Mouse (Mus musculus) neural tube, embryonic 15.5 days (tissue): ENCODE measurements around the gene Zfp69. TPM values are rescaled to one million over a fixed set of nuclear protein-coding genes. Genes with fewer than 3 reads are reported as not detected.

Experiments used
- ATAC-seq: fragments of 200-750 bp; cut with Nextera tagmentation; 2 replicates; pipeline ENCODE4 v1.8.0; 2017; ENCODE audit warnings: mild to moderate bottlenecking, moderate TSS enrichment, moderate library complexity; ENCODE audit not compliant: low FRiP score
- H3K27ac ChIP-seq: fragments of 300-500 bp; sonication (generic); replicated peaks from 2 replicates; pipeline ENCODE4 v1.5.1; 2015; ENCODE audit warnings: mild to moderate bottlenecking, inconsistent platforms
- H3K27me3 ChIP-seq: fragments of 300-500 bp; sonication (generic); replicated peaks from 2 replicates; pipeline ENCODE4 v1.6.1; 2015; ENCODE audit warnings: inconsistent platforms
- H3K36me3 ChIP-seq: fragments of 300-500 bp; sonication (generic); 2 replicates; pipeline ENCODE4 v1.6.1; 2015; ENCODE audit warnings: inconsistent platforms
- H3K4me1 ChIP-seq: fragments of 300-500 bp; sonication (generic); 2 replicates; pipeline ENCODE4 v1.6.1; 2015; ENCODE audit warnings: inconsistent platforms
- H3K4me2 ChIP-seq: fragments of 300-500 bp; sonication (generic); 2 replicates; pipeline ENCODE4 v1.6.1; 2015; ENCODE audit warnings: inconsistent platforms, mild to moderate bottlenecking, moderate library complexity
- H3K4me3 ChIP-seq: fragments of 300-500 bp; sonication (generic); replicated peaks from 2 replicates; pipeline ENCODE4 v1.5.1; 2015; ENCODE audit warnings: mild to moderate bottlenecking, inconsistent platforms
- H3K9ac ChIP-seq: fragments of 300-500 bp; sonication (generic); replicated peaks from 2 replicates; pipeline ENCODE4 v1.6.1; 2015; ENCODE audit warnings: mild to moderate bottlenecking, inconsistent platforms
- H3K9me3 ChIP-seq: fragments of 300-500 bp; sonication (generic); replicated peaks from 2 replicates; pipeline ENCODE4 v1.6.1; 2016; ENCODE audit warnings: inconsistent platforms
- WGBS: fragments of 180-500 bp; shearing (Covaris S2); methylation state at CpG from one replicate; pipeline ENCODE4 v1.1.7; 2015; ENCODE audit warnings: mixed read lengths; 5-methylcytosine and 5-hydroxymethylcytosine counted together
- polyA plus RNA-seq: library from polyadenylated mRNA; unstranded; fragments of >200 nt; fragmentation: Nextera tagmentation; extraction: Ambion mirVana; gene quantifications from 2 replicates; pipeline ENCODE4 v1.2.1, GENCODE M21; 2015

Zfp69 gene
- polyA plus RNA-seq: 6.5 and 6.8 TPM in 2 replicates

- H3K4me2 ChIP-seq: peak within 1 kb of the TSS; percentile 75
- no peaks in the 10 kb centered on the region for H3K27me3 ChIP-seq
- H3K27ac ChIP-seq: peak within 1 kb of the TSS; percentile 86
- peaks cover 6% of the 10 kb centered on the region; the same call in 1 of the 2 replicates for H3K36me3 ChIP-seq
- peak; percentile 98 for ATAC-seq
- H3K9me3 ChIP-seq: no peaks in the 10 kb centered on the region
- H3K9ac ChIP-seq: peak within 1 kb of the TSS; percentile 67
- WGBS: under 1% methylated on average over 53 of the region's 60 CpGs
- peaks cover 11% of the 10 kb centered on the region for H3K4me1 ChIP-seq
- peak within 1 kb of the TSS; percentile 68 for H3K4me3 ChIP-seq
These were observed at the start of gene Zfp69 for GRCm38 (mm10) chr4:120951428-120951973. Zfp69 (minus strand) TSS chr4:120951699.

- H3K36me3 ChIP-seq: no peaks in the 10 kb centered on the region
- H3K27ac ChIP-seq: no peak overlapping the region
- H3K4me3 ChIP-seq: no peak overlapping the region
- H3K27me3 ChIP-seq: no peaks in the 10 kb centered on the region
- ATAC-seq: no peak
- peaks cover 40% of the 10 kb centered on the region for H3K4me1 ChIP-seq
- H3K9me3 ChIP-seq: no peaks in the 10 kb centered on the region
- no peak overlapping the region for H3K4me2 ChIP-seq
- WGBS: 91% methylated on average over 2 of the region's 2 CpGs
- H3K9ac ChIP-seq: no peak overlapping the region
These were observed 49.5 kb upstream of the Zfp69 start for GRCm38 (mm10) chr4:121001042-121001441.

- H3K4me3 ChIP-seq: no peak overlapping the region
- H3K9ac ChIP-seq: no peak overlapping the region
- no peak overlapping the region for H3K27ac ChIP-seq
- no peak overlapping the region for H3K4me2 ChIP-seq
- H3K27me3 ChIP-seq: no peaks in the 10 kb centered on the region
- WGBS: 80% methylated on average over 1 of the region's 1 CpGs
- H3K4me1 ChIP-seq: no peaks in the 10 kb centered on the region
- H3K9me3 ChIP-seq: no peaks in the 10 kb centered on the region
- no peak for ATAC-seq
- no peaks in the 10 kb centered on the region for H3K36me3 ChIP-seq
These were observed 44.4 kb upstream of the Zfp69 start for GRCm38 (mm10) chr4:120995911-120996310.

DNA sequence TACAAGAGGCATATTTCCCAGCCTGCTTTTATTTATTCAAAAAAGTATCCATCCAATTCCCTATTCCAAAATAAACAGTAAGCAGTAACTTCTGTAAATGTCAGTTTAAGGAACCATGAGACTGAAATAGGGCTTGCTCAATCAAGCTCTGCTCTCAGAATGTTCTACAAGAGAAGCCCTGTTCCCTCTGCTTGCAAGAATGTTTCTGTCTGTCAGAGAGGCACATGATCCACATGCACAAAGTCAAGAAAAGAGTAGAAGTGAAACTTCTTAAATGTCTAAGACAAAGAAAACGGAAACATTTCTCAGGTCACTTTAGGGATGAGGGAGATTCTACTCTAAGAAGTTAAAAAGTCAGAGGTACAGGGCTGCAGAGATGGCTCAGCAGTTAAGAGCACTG lies 41.5 kb upstream of the Zfp69 start:
- no peaks in the 10 kb centered on the region for H3K36me3 ChIP-seq
- ATAC-seq: no peak
- H3K9me3 ChIP-seq: no peaks in the 10 kb centered on the region
- H3K4me3 ChIP-seq: no peak overlapping the region
- WGBS: 93% methylated on average over 1 of the region's 1 CpGs
- no peak overlapping the region for H3K9ac ChIP-seq
- no peak overlapping the region for H3K27ac ChIP-seq
- no peak overlapping the region for H3K4me2 ChIP-seq
- no peaks in the 10 kb centered on the region for H3K4me1 ChIP-seq
- no peaks in the 10 kb centered on the region for H3K27me3 ChIP-seq

DNA sequence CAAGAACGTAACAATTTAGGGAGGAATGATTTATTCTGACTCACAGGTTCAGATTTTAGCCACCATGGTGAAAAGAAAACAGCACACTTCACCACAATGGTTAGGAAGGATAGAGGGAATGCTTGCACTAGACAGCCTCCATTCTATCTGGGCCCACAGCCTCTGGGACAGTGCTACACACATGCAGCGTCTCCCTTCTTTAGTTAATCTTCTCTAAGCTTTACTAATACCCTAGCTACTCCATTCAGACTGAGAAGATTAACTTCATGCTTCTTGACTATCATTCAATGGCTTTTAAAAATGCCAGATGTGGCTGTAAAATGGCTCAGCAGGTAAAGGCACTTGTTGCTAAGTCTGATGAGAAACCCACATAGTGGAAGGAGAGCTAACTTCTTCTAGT lies 40.8 kb upstream of the Zfp69 start:
- H3K4me1 ChIP-seq: no peaks in the 10 kb centered on the region
- no peak overlapping the region for H3K27ac ChIP-seq
- H3K4me3 ChIP-seq: no peak overlapping the region
- no peaks in the 10 kb centered on the region for H3K27me3 ChIP-seq
- no peaks in the 10 kb centered on the region for H3K36me3 ChIP-seq
- H3K9ac ChIP-seq: no peak overlapping the region
- ATAC-seq: no peak
- H3K9me3 ChIP-seq: no peaks in the 10 kb centered on the region
- WGBS: 83% methylated on average over 2 of the region's 2 CpGs
- no peak overlapping the region for H3K4me2 ChIP-seq

DNA sequence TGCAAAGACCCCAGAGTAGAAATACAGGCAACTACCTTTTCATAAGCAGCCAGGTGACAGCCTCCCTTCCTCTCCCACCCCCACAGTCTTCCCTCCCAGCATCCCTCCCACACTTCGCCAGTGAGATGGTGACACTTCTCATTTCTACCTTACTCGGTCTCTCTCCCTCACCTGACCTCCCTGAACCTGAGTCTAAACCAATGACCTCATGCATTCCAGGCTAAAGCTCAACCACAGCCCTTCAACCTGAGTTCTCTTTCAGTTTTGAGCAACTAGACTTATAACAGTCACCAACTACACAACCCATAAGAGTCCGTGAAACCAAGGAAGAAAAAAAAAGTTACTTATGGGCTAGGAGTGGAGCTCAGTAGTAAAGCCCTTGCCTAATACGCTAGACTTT lies 35.8 kb upstream of the Zfp69 start:
- Histone ChIP-seq H3K36me3 (peaks cover 14% of the 10 kb centered on the region), H3K4me3 (no peak overlapping the region), H3K4me1 (0 out of 2 replicates have a peak, but pooled peaks cover 2% of the 10 kb centered on the region), H3K27me3 (no peaks in the 10 kb centered on the region), H3K27ac (no peak overlapping the region), H3K4me2 (no peak overlapping the region), H3K9ac (no peak overlapping the region), H3K9me3 (no peaks in the 10 kb centered on the region)
- no peak for ATAC-seq
- WGBS: 89% methylated on average over 4 of the region's 4 CpGs

DNA sequence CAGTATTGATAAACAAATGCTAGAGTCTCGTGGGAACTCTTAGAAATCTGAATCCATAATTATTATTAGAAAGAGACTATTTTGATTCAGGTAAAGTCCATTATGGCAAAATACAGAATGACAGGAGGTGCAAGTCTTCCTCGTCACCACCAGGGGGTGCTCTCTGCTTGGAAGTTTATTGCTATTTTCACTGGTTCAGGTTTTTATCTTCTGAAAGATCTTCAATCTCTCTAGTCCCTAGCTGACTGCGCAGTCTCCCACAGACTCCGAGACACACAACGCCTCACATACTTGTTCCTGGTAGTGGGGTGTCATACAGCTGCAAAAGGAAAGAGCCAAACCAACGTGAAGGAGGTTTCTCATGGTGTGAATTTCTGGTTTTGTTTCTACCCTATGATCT lies 34.9 kb upstream of the Zfp69 start:
- H3K4me2 ChIP-seq: no peak overlapping the region; the same call in 1 of the 2 replicates
- H3K4me3 ChIP-seq: no peak overlapping the region
- no peak overlapping the region for H3K9ac ChIP-seq
- ATAC-seq: peak; percentile 78; the same call in 1 of the 2 replicates
- WGBS: 21% methylated on average over 6 of the region's 6 CpGs
- no peaks in the 10 kb centered on the region for H3K9me3 ChIP-seq
- 0 out of 2 replicates have a peak, but pooled peaks cover 2% of the 10 kb centered on the region for H3K4me1 ChIP-seq
- H3K36me3 ChIP-seq: peaks cover 17% of the 10 kb centered on the region
- no peak overlapping the region for H3K27ac ChIP-seq
- H3K27me3 ChIP-seq: no peaks in the 10 kb centered on the region

GRCm38 (mm10) chr4:120978221-120978620 lies 26.7 kb upstream of the Zfp69 start:
- peaks cover 42% of the 10 kb centered on the region for H3K36me3 ChIP-seq
- WGBS: 92% methylated on average over 3 of the region's 3 CpGs
- no peaks in the 10 kb centered on the region for H3K9me3 ChIP-seq
- no peak overlapping the region for H3K27ac ChIP-seq
- no peaks in the 10 kb centered on the region for H3K27me3 ChIP-seq
- no peak overlapping the region for H3K4me2 ChIP-seq
- H3K4me3 ChIP-seq: no peak overlapping the region
- no peak for ATAC-seq
- H3K9ac ChIP-seq: no peak overlapping the region
- H3K4me1 ChIP-seq: no peaks in the 10 kb centered on the region

GRCm38 (mm10) chr4:120975428-120975734 lies 23.9 kb upstream of the Zfp69 start:
- no peaks in the 10 kb centered on the region for H3K27me3 ChIP-seq
- H3K4me2 ChIP-seq: no peak overlapping the region
- H3K36me3 ChIP-seq: peaks cover 55% of the 10 kb centered on the region
- H3K9me3 ChIP-seq: no peaks in the 10 kb centered on the region
- no peak overlapping the region for H3K27ac ChIP-seq
- H3K4me1 ChIP-seq: no peaks in the 10 kb centered on the region
- no peak for ATAC-seq
- H3K4me3 ChIP-seq: no peak overlapping the region
- H3K9ac ChIP-seq: no peak overlapping the region
- 86% methylated on average over 4 of the region's 4 CpGs for whole genome bisulfite sequencing

DNA sequence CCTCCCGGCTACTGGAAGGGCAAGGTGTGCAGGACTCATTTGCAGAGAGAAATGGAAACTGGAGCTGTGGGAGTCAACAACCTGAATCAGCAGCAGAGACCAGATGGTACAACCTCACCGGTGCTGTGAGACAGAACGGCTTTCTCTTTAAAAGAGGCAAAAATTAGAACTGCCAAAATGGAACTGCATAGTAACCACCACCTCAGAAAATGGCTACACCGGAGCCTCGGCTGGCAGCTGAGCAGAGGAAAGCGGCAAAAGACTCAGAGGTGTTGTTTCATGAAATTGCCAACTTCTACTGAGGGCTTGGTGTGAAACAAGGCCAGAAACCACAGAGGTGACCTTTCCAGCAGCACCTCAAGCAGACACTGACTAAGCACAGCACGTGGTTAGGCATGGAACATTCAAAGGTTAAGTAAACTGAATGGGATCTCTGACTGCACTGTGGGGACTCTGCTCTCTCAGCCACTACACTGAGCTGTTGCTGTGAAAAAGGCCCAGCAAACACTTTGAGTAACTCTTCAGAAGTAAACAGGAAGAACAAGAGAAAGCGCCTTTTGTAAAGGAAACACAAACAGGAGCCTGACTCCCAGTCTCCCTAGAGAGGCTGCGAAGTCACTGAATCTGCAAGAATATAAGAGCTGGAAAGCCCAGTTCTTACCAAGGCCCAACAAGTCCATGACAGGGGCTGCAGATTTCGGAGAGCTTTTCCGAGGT lies 23.4 kb upstream of the Zfp69 start:
- no peak overlapping the region for H3K9ac ChIP-seq
- H3K36me3 ChIP-seq: peaks cover 57% of the 10 kb centered on the region
- no peak overlapping the region for H3K27ac ChIP-seq
- 86% methylated on average over 11 of the region's 11 CpGs for WGBS
- H3K4me1 ChIP-seq: no peaks in the 10 kb centered on the region
- no peak overlapping the region for H3K4me2 ChIP-seq
- H3K9me3 ChIP-seq: no peaks in the 10 kb centered on the region
- no peak overlapping the region for H3K4me3 ChIP-seq
- H3K27me3 ChIP-seq: no peaks in the 10 kb centered on the region
- ATAC-seq: no peak

DNA sequence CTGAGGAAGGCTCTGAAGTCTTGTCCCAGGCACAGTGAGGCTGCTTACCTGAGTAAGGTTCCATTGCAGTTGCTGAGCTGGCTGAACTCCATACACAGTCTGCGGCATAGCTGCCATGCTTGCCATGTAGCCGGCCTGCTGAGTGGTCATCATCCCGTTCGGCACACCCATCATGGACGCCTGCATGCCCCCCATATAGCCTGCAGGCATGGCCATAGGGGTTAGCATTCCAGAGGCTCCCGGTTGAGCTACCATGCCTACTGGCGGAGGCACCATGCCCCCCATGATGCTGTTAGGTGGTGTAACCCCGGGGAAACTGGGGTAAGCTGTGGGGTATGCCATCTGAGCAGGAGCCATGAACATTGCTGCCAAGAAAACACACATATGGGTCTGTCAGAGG lies 20.3 kb upstream of the Zfp69 start:
- WGBS: 92% methylated on average over 8 of the region's 8 CpGs
- H3K36me3 ChIP-seq: peaks cover 78% of the 10 kb centered on the region

GRCm38 (mm10) chr4:120969382-120970146 lies 18.1 kb upstream of the Zfp69 start:
- Histone ChIP-seq H3K27me3 (no peaks in the 10 kb centered on the region), H3K4me1 (no peaks in the 10 kb centered on the region), H3K4me3 (no peak overlapping the region), H3K4me2 (no peak overlapping the region), H3K36me3 (peaks cover 62% of the 10 kb centered on the region), H3K9me3 (no peaks in the 10 kb centered on the region), H3K9ac (no peak overlapping the region), H3K27ac (no peak overlapping the region)
- ATAC-seq: no peak
- 88% methylated on average over 5 of the region's 5 CpGs for WGBS

More for the DNA sequence above, 20.3 kb upstream of the Zfp69 start:
- Histone ChIP-seq H3K27ac (no peak overlapping the region), H3K4me2 (no peak overlapping the region), H3K4me1 (no peaks in the 10 kb centered on the region), H3K9ac (no peak overlapping the region), H3K27me3 (no peaks in the 10 kb centered on the region), H3K4me3 (no peak overlapping the region), H3K9me3 (no peaks in the 10 kb centered on the region)
- no peak for ATAC-seq
